Mouse (Mus musculus) stomach, embryonic 14.5 days (tissue): ENCODE results near the gene Dync1li2. TPM values are rescaled to one million over a fixed set of nuclear protein-coding genes. Genes with fewer than 3 reads are reported as not detected.

Experiments
- ATAC-seq: fragments of 200-750 bp; cut with Nextera tagmentation; 2 replicates; pipeline ENCODE4 v1.8.0; 2017; ENCODE audit warnings: low read depth, moderate TSS enrichment; ENCODE audit not compliant: insufficient number of reproducible peaks, insufficient read depth, low FRiP score
- H3K27ac ChIP-seq: fragments of 300-500 bp; sonication (generic); 2 replicates; pipeline ENCODE4 v1.5.1; 2014; ENCODE audit warnings: mild to moderate bottlenecking, low read length, moderate library complexity, mixed read lengths
- H3K27me3 ChIP-seq: fragments of 300-500 bp; sonication (generic); 2 replicates; pipeline ENCODE4 v1.6.1; 2014; ENCODE audit warnings: low read length, control low read depth, mixed read lengths; ENCODE audit not compliant: control insufficient read depth, insufficient read depth
- H3K36me3 ChIP-seq: fragments of 300-500 bp; sonication (generic); 2 replicates; pipeline ENCODE4 v1.6.1; 2014; ENCODE audit warnings: mild to moderate bottlenecking, control low read depth, low read length, moderate library complexity, mixed read lengths; ENCODE audit not compliant: control insufficient read depth, insufficient read depth
- H3K4me1 ChIP-seq: fragments of 300-500 bp; sonication (generic); 2 replicates; pipeline ENCODE4 v1.6.1; 2014; ENCODE audit warnings: low read length, control low read depth, mixed read lengths; ENCODE audit not compliant: control insufficient read depth, insufficient read depth
- H3K4me2 ChIP-seq: fragments of 300-500 bp; sonication (generic); replicated peaks from 2 replicates; pipeline ENCODE4 v1.6.1; 2014; ENCODE audit warnings: low read depth, low read length, control low read depth
- H3K4me3 ChIP-seq: fragments of 300-500 bp; sonication (generic); 2 replicates; pipeline ENCODE4 v1.5.1; 2014; ENCODE audit warnings: low read depth, low read length, control low read depth
- H3K9ac ChIP-seq: fragments of 300-500 bp; sonication (generic); replicated peaks from 2 replicates; pipeline ENCODE4 v1.6.1; 2014; ENCODE audit warnings: low read depth, mild to moderate bottlenecking, control low read depth, low read length, moderate library complexity, mixed read lengths
- H3K9me3 ChIP-seq: fragments of 300-500 bp; sonication (generic); 2 replicates; pipeline ENCODE4 v1.6.1; 2016; ENCODE audit warnings: low read depth, low read length, control low read depth; ENCODE audit not compliant: control insufficient read depth
- WGBS: fragments of 180-500 bp; shearing (Covaris S2); extraction: QIAGEN DNeasy Blood & Tissue Kit; methylation state at CpG from one replicate; pipeline ENCODE4 v1.1.7; 2014; 5-methylcytosine and 5-hydroxymethylcytosine counted together
- polyA plus RNA-seq: library from polyadenylated mRNA; unstranded; fragments of >200 nt; fragmentation: Nextera tagmentation; extraction: Ambion mirVana; gene quantifications from 2 replicates; pipeline ENCODE4 v1.2.1, GENCODE M21; 2014

Dync1li2 gene
- polyA plus RNA-seq, 1 experiment from 2014 or later, result 69.2 TPM

DNA sequence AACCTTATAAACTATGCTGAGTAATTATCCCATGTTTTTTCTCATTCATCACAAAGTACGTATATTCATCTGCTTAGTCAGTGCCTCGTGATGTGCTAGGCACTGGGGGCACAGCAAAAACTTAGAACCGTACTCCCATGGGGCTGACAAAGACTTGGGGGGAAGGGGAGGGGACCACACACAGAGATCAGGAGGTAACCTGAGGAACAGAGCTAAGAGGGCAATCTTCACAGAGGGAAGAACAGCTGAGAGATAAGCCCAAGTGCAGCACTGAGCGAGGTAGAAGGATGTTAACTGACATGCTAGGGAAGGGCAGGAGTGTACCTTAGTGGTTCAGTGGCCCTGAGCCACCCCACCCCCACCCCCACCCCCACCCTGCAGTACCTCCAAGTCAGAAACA, 56.2 kb downstream of the Dync1li2 start:
- WGBS, result 29% methylated on average over 4 of the region's 4 CpGs
- Histone ChIP-seq H3K36me3 (no peaks in the 10 kb centered on the region), H3K9me3 (no peaks in the 10 kb centered on the region), H3K27me3 (no peaks in the 10 kb centered on the region), H3K4me2 (no peak overlapping the region), H3K9ac (no peak overlapping the region), H3K27ac (no peak overlapping the region), H3K4me1 (peaks cover 42% of the 10 kb centered on the region), H3K4me3 (no peak overlapping the region)
- ATAC-seq, result no peak

DNA sequence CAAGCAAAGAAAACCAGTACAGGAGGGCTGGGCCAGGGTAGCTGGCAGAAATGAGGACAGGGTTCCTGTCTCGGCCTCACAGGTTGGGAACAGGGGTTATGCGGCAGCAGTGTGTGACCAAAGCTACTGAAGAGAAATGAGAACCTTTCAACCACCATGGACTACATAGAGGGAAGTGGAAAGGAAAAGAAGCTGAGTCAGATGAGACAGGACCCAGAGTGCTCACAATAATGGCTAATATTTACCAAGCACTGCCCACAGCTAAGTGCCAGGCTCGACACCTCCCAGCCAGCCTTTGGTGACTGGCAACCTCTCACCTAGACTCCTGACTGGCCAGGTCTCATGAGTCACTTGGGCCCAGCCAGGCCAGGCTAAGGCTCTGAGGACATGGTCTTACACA, 58.9 kb downstream of the Dync1li2 start:
- Histone ChIP-seq H3K9me3 (no peaks in the 10 kb centered on the region), H3K36me3 (no peaks in the 10 kb centered on the region), H3K9ac (no peak overlapping the region), H3K27me3 (no peaks in the 10 kb centered on the region), H3K4me1 (peaks cover 42% of the 10 kb centered on the region), H3K27ac (no peak overlapping the region), H3K4me3 (no peak overlapping the region), H3K4me2 (no peak overlapping the region)
- ATAC-seq, result peak; percentile 9; the same call in 1 of the 2 replicates
- WGBS, result 74% methylated on average over 3 of the region's 3 CpGs

DNA sequence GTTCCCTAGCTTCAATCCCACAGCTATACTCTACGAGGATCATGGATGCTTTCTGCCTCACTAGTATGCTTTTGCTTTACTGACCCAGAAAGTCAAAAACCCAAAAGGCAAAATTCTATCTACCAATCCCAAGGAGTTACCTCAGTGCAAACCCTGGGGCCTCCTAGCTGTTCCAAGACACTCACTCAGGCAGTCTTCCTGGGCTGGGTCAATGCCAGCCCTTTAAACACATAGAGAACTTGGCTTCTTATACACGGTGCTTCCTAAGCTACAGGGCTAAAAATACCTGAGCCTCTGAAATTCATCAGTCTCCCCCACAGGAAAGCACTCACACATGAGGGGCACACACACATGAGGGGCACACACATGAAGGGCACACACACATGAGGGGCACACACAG, 59.6 kb downstream of the Dync1li2 start:
- H3K4me1 ChIP-seq, result peaks cover 42% of the 10 kb centered on the region

GRCm38 (mm10) chr8:104380961-104381411, 61.9 kb downstream of the Dync1li2 start:
- Histone ChIP-seq H3K27ac (no peak overlapping the region), H3K27me3 (no peaks in the 10 kb centered on the region), H3K4me2 (no peak overlapping the region), H3K9me3 (no peaks in the 10 kb centered on the region), H3K9ac (no peak overlapping the region), H3K4me3 (no peak overlapping the region), H3K36me3 (no peaks in the 10 kb centered on the region), H3K4me1 (peaks cover 21% of the 10 kb centered on the region)
- WGBS, result 74% methylated on average over 5 of the region's 5 CpGs
- no peak for ATAC-seq

More for the DNA sequence above, 59.6 kb downstream of the Dync1li2 start:
- no peaks in the 10 kb centered on the region for H3K27me3 ChIP-seq
- H3K4me3 ChIP-seq, result no peak overlapping the region
- H3K27ac ChIP-seq, result no peak overlapping the region
- H3K36me3 ChIP-seq, result no peaks in the 10 kb centered on the region
- 57% methylated on average over 2 of the region's 2 CpGs for WGBS
- H3K9me3 ChIP-seq, result no peaks in the 10 kb centered on the region
- H3K9ac ChIP-seq, result no peak overlapping the region
- no peak overlapping the region for H3K4me2 ChIP-seq
- no peak for ATAC-seq

DNA sequence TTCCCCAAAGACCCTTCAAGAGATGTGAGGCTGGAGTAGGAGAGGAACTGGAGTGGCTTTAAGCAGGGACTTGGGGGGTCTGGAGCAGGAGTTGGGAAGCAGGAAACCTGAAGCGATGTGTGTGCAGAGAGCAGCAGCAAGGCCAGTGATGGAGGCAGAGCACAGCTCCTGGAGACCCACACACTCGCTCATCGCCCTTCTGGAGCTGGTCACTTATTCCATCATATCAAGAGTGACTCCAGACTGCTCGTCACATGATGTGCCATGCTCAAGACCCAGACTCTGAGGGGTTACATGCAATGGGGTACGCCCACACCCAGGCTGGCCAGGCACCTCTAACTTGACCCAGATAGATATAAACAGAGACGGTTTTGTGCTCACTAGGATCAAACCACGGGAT, 62.6 kb downstream of the Dync1li2 start:
- H3K9ac ChIP-seq, result no peak overlapping the region
- WGBS, result 77% methylated on average over 7 of the region's 7 CpGs
- H3K27ac ChIP-seq, result no peak overlapping the region
- no peaks in the 10 kb centered on the region for H3K36me3 ChIP-seq
- no peaks in the 10 kb centered on the region for H3K27me3 ChIP-seq
- no peaks in the 10 kb centered on the region for H3K9me3 ChIP-seq
- no peak overlapping the region for H3K4me3 ChIP-seq
- H3K4me1 ChIP-seq, result peaks cover 24% of the 10 kb centered on the region
- ATAC-seq, result no peak
- H3K4me2 ChIP-seq, result no peak overlapping the region

DNA sequence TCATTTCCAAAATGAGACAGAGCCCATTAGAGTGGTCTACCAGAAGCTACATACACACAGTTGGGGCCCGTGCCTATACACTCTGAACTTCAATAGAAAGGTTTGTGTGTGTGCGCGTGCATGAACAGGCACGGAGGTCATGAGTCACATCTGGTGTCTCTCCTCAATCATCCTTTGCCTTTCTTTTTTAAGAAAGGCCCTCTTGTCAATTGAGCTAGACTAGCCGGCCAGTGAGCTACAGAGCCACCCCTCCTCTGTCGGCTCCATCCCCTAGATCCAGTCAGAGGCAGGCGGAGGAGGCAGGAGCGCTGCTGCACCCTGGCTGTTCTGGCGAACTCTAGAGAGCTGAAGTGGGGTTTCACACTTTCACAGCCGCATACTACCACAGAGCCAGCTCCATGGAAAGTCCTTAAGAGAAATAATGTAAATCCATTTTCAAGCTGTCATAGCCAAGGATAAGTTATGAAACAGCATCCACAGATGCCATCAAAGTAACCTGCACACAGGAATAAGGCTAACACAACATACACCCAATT, 63.5 kb downstream of the Dync1li2 start:
- Histone ChIP-seq H3K27me3 (no peaks in the 10 kb centered on the region), H3K4me3 (no peak overlapping the region), H3K9ac (no peak overlapping the region), H3K4me2 (no peak overlapping the region), H3K27ac (no peak overlapping the region), H3K9me3 (no peaks in the 10 kb centered on the region), H3K4me1 (peaks cover 27% of the 10 kb centered on the region), H3K36me3 (no peaks in the 10 kb centered on the region)
- 61% methylated on average over 10 of the region's 10 CpGs for WGBS
- ATAC-seq, result no peak

DNA sequence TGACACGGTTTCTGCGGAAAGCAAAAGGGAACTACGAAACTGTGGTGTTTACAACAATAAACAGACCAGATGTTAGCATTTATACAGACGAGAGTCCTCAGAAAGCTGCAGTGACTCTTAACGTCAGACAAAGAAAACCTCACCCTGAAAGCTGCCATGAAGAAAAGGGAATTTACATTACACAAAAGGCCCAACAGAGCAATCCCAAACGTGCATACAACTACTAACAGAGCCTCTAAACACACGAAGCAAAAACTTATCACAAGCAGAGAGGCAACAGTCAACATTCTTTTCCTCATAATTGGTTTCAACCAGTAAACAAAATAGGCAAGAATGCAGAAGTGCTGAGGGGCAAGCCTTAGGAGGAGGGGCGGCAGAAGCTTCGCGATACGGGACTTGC, 66.2 kb downstream of the Dync1li2 start:
- Histone ChIP-seq H3K4me3 (no peak overlapping the region), H3K27me3 (no peaks in the 10 kb centered on the region), H3K9ac (no peak overlapping the region), H3K4me2 (no peak overlapping the region), H3K36me3 (no peaks in the 10 kb centered on the region), H3K27ac (no peak overlapping the region; the same call in 1 of the 2 replicates), H3K4me1 (peaks cover 12% of the 10 kb centered on the region), H3K9me3 (no peaks in the 10 kb centered on the region)
- WGBS, result 56% methylated on average over 11 of the region's 11 CpGs
- ATAC-seq, result no peak

- Histone ChIP-seq H3K36me3 (no peaks in the 10 kb centered on the region), H3K27me3 (no peaks in the 10 kb centered on the region), H3K4me2 (peak overlapping the region; percentile 30; the same call in 1 of the 2 replicates), H3K4me3 (no peak overlapping the region), H3K27ac (peak overlapping the region; percentile 82), H3K9me3 (no peaks in the 10 kb centered on the region), H3K9ac (no peak overlapping the region), H3K4me1 (peaks cover 12% of the 10 kb centered on the region)
- no peak for ATAC-seq
- 59% methylated on average over 5 of the region's 5 CpGs for WGBS
Measured at GRCm38 (mm10) chr8:104375959-104376358, 66.9 kb downstream of the Dync1li2 start.
